Mouse (Mus musculus) midbrain, embryonic 12.5 days (tissue): ENCODE measurements around the gene Cdadc1. TPM values are rescaled to one million over a fixed set of nuclear protein-coding genes. Genes with fewer than 3 reads are reported as not detected.

Source experiments
- ATAC-seq: fragments of 200-750 bp; cut with Nextera tagmentation; 2 replicates; pipeline ENCODE4 v1.8.0; 2017; ENCODE audit warnings: low read depth, moderate TSS enrichment, moderate library complexity; ENCODE audit not compliant: low FRiP score
- H3K27ac ChIP-seq: fragments of 300-500 bp; sonication (generic); replicated peaks from 2 replicates; pipeline ENCODE4 v1.5.1; 2016; ENCODE audit warnings: mild to moderate bottlenecking
- H3K27me3 ChIP-seq: fragments of 300-500 bp; sonication (generic); 2 replicates; pipeline ENCODE4 v1.6.1; 2016; ENCODE audit warnings: mild to moderate bottlenecking
- H3K36me3 ChIP-seq: fragments of 300-500 bp; sonication (generic); 2 replicates; pipeline ENCODE4 v1.6.1; 2016
- H3K4me1 ChIP-seq: fragments of 300-500 bp; sonication (generic); 2 replicates; pipeline ENCODE4 v1.6.1; 2016
- H3K4me2 ChIP-seq: fragments of 300-500 bp; sonication (generic); replicated peaks from 2 replicates; pipeline ENCODE4 v1.6.1; 2016; ENCODE audit warnings: mild to moderate bottlenecking, moderate library complexity
- H3K4me3 ChIP-seq: fragments of 300-500 bp; sonication (generic); 2 replicates; pipeline ENCODE4 v1.5.1; 2016; ENCODE audit warnings: mild to moderate bottlenecking
- H3K9ac ChIP-seq: fragments of 300-500 bp; sonication (generic); replicated peaks from 2 replicates; pipeline ENCODE4 v1.6.1; 2016; ENCODE audit warnings: mild to moderate bottlenecking, moderate library complexity
- H3K9me3 ChIP-seq: fragments of 300-500 bp; sonication (generic); 2 replicates; pipeline ENCODE4 v1.6.1; 2016; ENCODE audit warnings: mild to moderate bottlenecking
- WGBS: fragments of 180-500 bp; shearing (Covaris S2); methylation state at CpG from one replicate; pipeline ENCODE4 v1.1.7; 2016; 5-methylcytosine and 5-hydroxymethylcytosine counted together
- polyA plus RNA-seq: library from polyadenylated mRNA; unstranded; fragments of >200 nt; fragmentation: Nextera tagmentation; extraction: Ambion mirVana; gene quantifications from 2 replicates; pipeline ENCODE4 v1.2.1, GENCODE M21; 2016

Gene Cdadc1
- 33.1 and 36.0 TPM in 2 replicates for polyA plus RNA-seq

DNA sequence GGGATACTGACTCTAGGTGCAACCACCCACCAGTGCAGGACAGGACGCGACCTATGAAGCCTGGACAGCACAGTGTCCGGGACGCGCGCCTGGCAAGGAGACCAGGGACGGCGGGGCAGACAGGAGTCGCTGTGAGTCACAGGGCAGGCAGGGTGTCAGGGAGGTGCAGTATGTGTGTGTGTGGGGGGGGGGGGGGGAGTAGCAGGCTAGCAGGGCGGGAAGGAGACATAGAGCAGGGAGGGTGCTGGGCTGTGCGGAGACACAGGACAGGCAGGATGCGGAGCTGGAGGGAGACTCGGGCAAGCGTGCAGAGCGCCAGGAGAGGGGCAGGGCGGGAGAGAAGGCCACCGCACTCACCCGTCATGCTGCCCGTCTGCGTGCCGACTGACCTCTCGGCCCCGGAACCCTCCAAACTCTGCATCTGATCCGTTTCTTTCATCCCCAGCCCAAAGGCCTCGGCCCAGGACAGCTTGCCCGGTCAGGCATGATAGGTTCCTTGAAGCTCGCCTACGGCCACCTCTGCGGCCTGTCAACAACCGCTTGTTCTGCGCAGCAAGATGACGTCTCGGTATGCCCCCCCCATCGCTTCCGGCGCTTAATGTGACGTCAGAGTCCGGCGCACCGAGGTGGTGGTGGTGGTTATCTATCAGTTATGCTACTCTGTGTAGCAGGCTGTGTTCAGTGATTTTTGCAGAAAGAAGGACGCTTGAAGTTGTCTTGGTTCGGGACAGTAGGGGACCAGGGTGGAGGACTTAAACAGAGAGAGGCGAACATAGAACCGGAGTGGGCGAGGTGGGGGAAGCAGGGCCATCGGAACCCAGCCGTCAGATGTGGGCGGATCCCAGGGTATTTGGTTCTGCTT lies at the start of gene Cdadc1:
Cdadc1 (minus strand) TSS at position 562 of the 862 bp plus-strand sequence.
- WGBS, result 0% methylated on average over 38 of the region's 48 CpGs
- no peaks in the 10 kb centered on the region for H3K9me3 ChIP-seq
- peak within 1 kb of the TSS; percentile 81 for H3K9ac ChIP-seq
- ATAC-seq, result peak; percentile 92
- H3K27me3 ChIP-seq, result no peaks in the 10 kb centered on the region
- peaks cover 10% of the 10 kb centered on the region for H3K4me1 ChIP-seq
- 0 out of 2 replicates have a peak, but pooled peaks cover 4% of the 10 kb centered on the region for H3K36me3 ChIP-seq
- peak within 1 kb of the TSS; percentile 60 for H3K27ac ChIP-seq
- H3K4me3 ChIP-seq, result peak within 1 kb of the TSS; percentile 85
- peak within 1 kb of the TSS; percentile 98 for H3K4me2 ChIP-seq

GRCm38 (mm10) chr14:59646826-59647697 lies 49.3 kb upstream of the Cdadc1 start:
- Histone ChIP-seq H3K4me2 (no peak overlapping the region), H3K4me3 (no peak overlapping the region), H3K4me1 (peaks cover 7% of the 10 kb centered on the region; the same call in 1 of the 2 replicates), H3K9me3 (no peaks in the 10 kb centered on the region), H3K36me3 (no peaks in the 10 kb centered on the region), H3K27ac (no peak overlapping the region), H3K9ac (no peak overlapping the region), H3K27me3 (no peaks in the 10 kb centered on the region; the same call in 1 of the 2 replicates)
- WGBS, result 81% methylated on average over 16 of the region's 16 CpGs
- no peak for ATAC-seq

- no peak overlapping the region for H3K27ac ChIP-seq
- no peaks in the 10 kb centered on the region; the same call in 1 of the 2 replicates for H3K27me3 ChIP-seq
- peaks cover 14% of the 10 kb centered on the region for H3K4me1 ChIP-seq
- H3K9me3 ChIP-seq, result no peaks in the 10 kb centered on the region
- H3K4me3 ChIP-seq, result no peak overlapping the region
- H3K4me2 ChIP-seq, result no peak overlapping the region
- no peaks in the 10 kb centered on the region for H3K36me3 ChIP-seq
- WGBS, result 84% methylated on average over 3 of the region's 3 CpGs
- no peak for ATAC-seq
- H3K9ac ChIP-seq, result no peak overlapping the region
Observed at GRCm38 (mm10) chr14:59644896-59645295, 47.1 kb upstream of the Cdadc1 start.

GRCm38 (mm10) chr14:59644166-59644565 lies 46.4 kb upstream of the Cdadc1 start:
- H3K4me3 ChIP-seq, result no peak overlapping the region
- 88% methylated on average over 1 of the region's 1 CpGs for WGBS
- ATAC-seq, result no peak

DNA sequence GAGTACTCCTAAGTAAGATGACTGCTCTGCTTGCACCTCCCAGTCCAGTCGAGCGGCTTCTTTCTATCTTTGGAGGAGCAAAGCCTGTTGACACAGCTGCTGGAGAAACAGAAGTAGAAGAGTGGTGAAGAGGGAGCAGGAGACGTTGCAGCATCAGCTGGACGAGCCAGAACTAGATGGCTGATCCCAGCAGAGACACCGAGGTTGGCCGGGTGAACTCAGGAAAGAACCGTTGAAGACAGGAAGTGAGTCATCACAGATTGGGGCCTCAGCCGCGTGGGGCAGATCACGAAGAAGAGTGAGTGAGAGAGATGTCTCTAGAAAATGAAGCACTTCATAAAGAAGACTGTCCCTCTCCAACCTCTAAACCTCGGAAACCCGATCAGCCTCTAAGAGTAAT lies 45.8 kb upstream of the Cdadc1 start:
- no peak overlapping the region for H3K9ac ChIP-seq
- no peak overlapping the region for H3K4me2 ChIP-seq
- no peak overlapping the region for H3K27ac ChIP-seq
- 74% methylated on average over 12 of the region's 12 CpGs for WGBS
- no peak overlapping the region for H3K4me3 ChIP-seq
- H3K9me3 ChIP-seq, result no peaks in the 10 kb centered on the region
- no peak for ATAC-seq
- no peaks in the 10 kb centered on the region for H3K36me3 ChIP-seq
- H3K27me3 ChIP-seq, result no peaks in the 10 kb centered on the region; the same call in 1 of the 2 replicates
- H3K4me1 ChIP-seq, result peaks cover 18% of the 10 kb centered on the region

More at GRCm38 (mm10) chr14:59644166-59644565, 46.4 kb upstream of the Cdadc1 start:
- H3K9ac ChIP-seq, result no peak overlapping the region
- H3K4me1 ChIP-seq, result peaks cover 18% of the 10 kb centered on the region
- no peak overlapping the region for H3K4me2 ChIP-seq
- no peak overlapping the region for H3K27ac ChIP-seq
- H3K36me3 ChIP-seq, result no peaks in the 10 kb centered on the region
- H3K27me3 ChIP-seq, result no peaks in the 10 kb centered on the region; the same call in 1 of the 2 replicates
- H3K9me3 ChIP-seq, result no peaks in the 10 kb centered on the region

- Histone ChIP-seq H3K27me3 (no peaks in the 10 kb centered on the region; the same call in 1 of the 2 replicates), H3K9ac (no peak overlapping the region), H3K4me1 (peaks cover 18% of the 10 kb centered on the region), H3K4me2 (no peak overlapping the region), H3K27ac (no peak overlapping the region), H3K9me3 (no peaks in the 10 kb centered on the region), H3K4me3 (no peak overlapping the region), H3K36me3 (no peaks in the 10 kb centered on the region)
- 51% methylated on average over 5 of the region's 5 CpGs for WGBS
- no peak for ATAC-seq
Observed at GRCm38 (mm10) chr14:59641856-59642255, 44.1 kb upstream of the Cdadc1 start.

- ATAC-seq, result no peak
- WGBS, result 55% methylated on average over 7 of the region's 7 CpGs
- Histone ChIP-seq H3K9me3 (no peaks in the 10 kb centered on the region), H3K4me3 (no peak overlapping the region), H3K4me2 (no peak overlapping the region), H3K9ac (no peak overlapping the region), H3K27me3 (no peaks in the 10 kb centered on the region), H3K27ac (no peak overlapping the region), H3K4me1 (peaks cover 18% of the 10 kb centered on the region), H3K36me3 (no peaks in the 10 kb centered on the region)
Observed at GRCm38 (mm10) chr14:59638906-59639703, 41.3 kb upstream of the Cdadc1 start.

GRCm38 (mm10) chr14:59633988-59634387 lies 36.2 kb upstream of the Cdadc1 start:
- no peak overlapping the region for H3K27ac ChIP-seq
- no peaks in the 10 kb centered on the region for H3K27me3 ChIP-seq
- peaks cover 4% of the 10 kb centered on the region; the same call in 1 of the 2 replicates for H3K4me1 ChIP-seq
- peaks cover 6% of the 10 kb centered on the region; the same call in 1 of the 2 replicates for H3K36me3 ChIP-seq
- no peak overlapping the region for H3K4me2 ChIP-seq
- no peaks in the 10 kb centered on the region for H3K9me3 ChIP-seq
- 77% methylated on average over 9 of the region's 9 CpGs for WGBS
- H3K9ac ChIP-seq, result no peak overlapping the region
- H3K4me3 ChIP-seq, result no peak overlapping the region
- no peak for ATAC-seq

GRCm38 (mm10) chr14:59633295-59633898 lies 35.6 kb upstream of the Cdadc1 start:
- Histone ChIP-seq H3K9me3 (no peaks in the 10 kb centered on the region), H3K27ac (no peak overlapping the region), H3K4me1 (peaks cover 4% of the 10 kb centered on the region; the same call in 1 of the 2 replicates), H3K4me2 (no peak overlapping the region), H3K9ac (no peak overlapping the region), H3K36me3 (peaks cover 6% of the 10 kb centered on the region; the same call in 1 of the 2 replicates), H3K27me3 (no peaks in the 10 kb centered on the region; the same call in 1 of the 2 replicates), H3K4me3 (no peak overlapping the region)
- ATAC-seq, result no peak
- WGBS, result 88% methylated on average over 5 of the region's 5 CpGs

DNA sequence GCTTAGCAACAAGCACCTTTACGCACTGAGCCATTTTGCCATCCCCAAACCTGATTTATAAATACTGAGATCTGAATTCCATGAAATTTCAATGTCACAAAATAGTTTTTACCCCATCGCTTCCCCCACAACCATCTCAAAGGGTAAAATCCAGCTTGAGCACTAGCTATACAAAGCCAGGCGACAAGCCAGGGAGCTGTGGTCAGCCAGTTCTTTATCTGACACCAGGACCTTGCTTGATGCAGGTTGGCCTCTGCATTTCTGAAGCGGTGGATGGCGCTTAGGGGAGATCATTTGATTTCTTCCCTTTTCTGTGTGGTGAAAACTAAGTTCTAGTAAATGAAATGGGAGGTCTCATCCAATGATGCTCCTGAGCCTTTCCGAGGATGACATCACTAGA lies 34.3 kb upstream of the Cdadc1 start:
- ATAC-seq, result no peak
- H3K4me1 ChIP-seq, result peaks cover 14% of the 10 kb centered on the region; the same call in 1 of the 2 replicates

DNA sequence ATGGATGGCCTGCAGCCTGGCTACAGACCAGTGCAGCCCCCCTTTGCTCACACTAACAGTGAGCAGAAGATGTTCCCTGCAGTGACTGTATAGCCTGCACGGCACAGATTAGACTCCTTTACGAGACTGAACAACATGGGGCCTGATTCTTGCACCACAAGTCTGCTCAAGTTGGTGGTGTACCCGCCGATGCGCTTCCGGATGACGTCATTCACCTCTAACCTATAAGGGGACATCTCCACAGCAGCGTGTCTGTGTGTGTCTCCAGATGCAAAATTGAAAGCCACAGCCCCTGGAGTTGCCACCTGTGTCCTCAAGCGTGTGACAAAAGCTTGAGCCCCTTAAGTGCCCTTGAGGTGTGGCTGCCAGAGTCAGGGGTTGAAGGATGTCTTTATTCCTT lies 32.3 kb upstream of the Cdadc1 start:
- no peak for ATAC-seq
- no peak overlapping the region for H3K9ac ChIP-seq
- peaks cover 26% of the 10 kb centered on the region for H3K27me3 ChIP-seq
- H3K4me3 ChIP-seq, result no peak overlapping the region
- H3K4me2 ChIP-seq, result no peak overlapping the region
- no peak overlapping the region for H3K27ac ChIP-seq
- WGBS, result 91% methylated on average over 9 of the region's 9 CpGs
- no peaks in the 10 kb centered on the region for H3K9me3 ChIP-seq
- peaks cover 6% of the 10 kb centered on the region; the same call in 1 of the 2 replicates for H3K36me3 ChIP-seq
- H3K4me1 ChIP-seq, result peaks cover 30% of the 10 kb centered on the region

More for the DNA sequence above, 34.3 kb upstream of the Cdadc1 start:
- no peak overlapping the region for H3K4me3 ChIP-seq
- H3K27ac ChIP-seq, result no peak overlapping the region
- H3K4me2 ChIP-seq, result no peak overlapping the region
- H3K27me3 ChIP-seq, result peaks cover 12% of the 10 kb centered on the region
- H3K36me3 ChIP-seq, result peaks cover 6% of the 10 kb centered on the region; the same call in 1 of the 2 replicates
- WGBS, result 90% methylated on average over 6 of the region's 6 CpGs
- H3K9me3 ChIP-seq, result no peaks in the 10 kb centered on the region
- H3K9ac ChIP-seq, result no peak overlapping the region
